Mouse (Mus musculus) midbrain, embryonic 13.5 days (tissue): ENCODE measurements around the gene Nckap1. TPM values are rescaled to one million over a fixed set of nuclear protein-coding genes. Genes with fewer than 3 reads are reported as not detected.

Experiments used
- ATAC-seq: fragments of 200-750 bp; cut with Nextera tagmentation; 2 replicates; pipeline ENCODE4 v1.8.0; 2017; ENCODE audit warnings: mild to moderate bottlenecking, moderate TSS enrichment, moderate library complexity
- H3K27ac ChIP-seq: fragments of 300-500 bp; sonication (generic); 2 replicates; pipeline ENCODE4 v1.5.1; 2015; ENCODE audit warnings: inconsistent platforms, mild to moderate bottlenecking, moderate library complexity
- H3K27me3 ChIP-seq: fragments of 300-500 bp; sonication (generic); 2 replicates; pipeline ENCODE4 v1.6.1; 2015; ENCODE audit warnings: mild to moderate bottlenecking, inconsistent platforms
- H3K36me3 ChIP-seq: fragments of 300-500 bp; sonication (generic); 2 replicates; pipeline ENCODE4 v1.6.1; 2015; ENCODE audit warnings: mild to moderate bottlenecking, inconsistent platforms
- H3K4me1 ChIP-seq: fragments of 300-500 bp; sonication (generic); replicated peaks from 2 replicates; pipeline ENCODE4 v1.6.1; 2015; ENCODE audit warnings: inconsistent platforms
- H3K4me2 ChIP-seq: fragments of 300-500 bp; sonication (generic); replicated peaks from 2 replicates; pipeline ENCODE4 v1.6.1; 2015; ENCODE audit warnings: moderate library complexity, mild to moderate bottlenecking, inconsistent platforms
- H3K4me3 ChIP-seq: fragments of 300-500 bp; sonication (generic); replicated peaks from 2 replicates; pipeline ENCODE4 v1.5.1; 2015; ENCODE audit warnings: mild to moderate bottlenecking, inconsistent platforms
- H3K9ac ChIP-seq: fragments of 300-500 bp; sonication (generic); replicated peaks from 2 replicates; pipeline ENCODE4 v1.6.1; 2015; ENCODE audit warnings: mild to moderate bottlenecking, inconsistent platforms
- H3K9me3 ChIP-seq: fragments of 300-500 bp; sonication (generic); 2 replicates; pipeline ENCODE4 v1.6.1; 2016; ENCODE audit warnings: mild to moderate bottlenecking, inconsistent platforms
- WGBS: fragments of 180-500 bp; shearing (Covaris S2); methylation state at CpG from one replicate; pipeline ENCODE4 v1.1.7; 2015; 5-methylcytosine and 5-hydroxymethylcytosine counted together
- microRNA counts: library from miRNA; unstranded; fragments of <30 nt; microRNA quantifications from one replicate; lab custom pipeline; 2016
- microRNA-seq: library from miRNA; unstranded; fragments of <30 nt; microRNA quantifications from one replicate; pipeline ENCODE4, GENCODE M21; 2016
- polyA plus RNA-seq: library from polyadenylated mRNA; unstranded; fragments of >200 nt; fragmentation: Nextera tagmentation; extraction: Ambion mirVana; gene quantifications from 2 replicates; pipeline ENCODE4 v1.2.1, GENCODE M21; 2015

Nckap1 gene
- polyA plus RNA-seq, 1 experiment from 2014 or later, result 78.9 TPM

DNA sequence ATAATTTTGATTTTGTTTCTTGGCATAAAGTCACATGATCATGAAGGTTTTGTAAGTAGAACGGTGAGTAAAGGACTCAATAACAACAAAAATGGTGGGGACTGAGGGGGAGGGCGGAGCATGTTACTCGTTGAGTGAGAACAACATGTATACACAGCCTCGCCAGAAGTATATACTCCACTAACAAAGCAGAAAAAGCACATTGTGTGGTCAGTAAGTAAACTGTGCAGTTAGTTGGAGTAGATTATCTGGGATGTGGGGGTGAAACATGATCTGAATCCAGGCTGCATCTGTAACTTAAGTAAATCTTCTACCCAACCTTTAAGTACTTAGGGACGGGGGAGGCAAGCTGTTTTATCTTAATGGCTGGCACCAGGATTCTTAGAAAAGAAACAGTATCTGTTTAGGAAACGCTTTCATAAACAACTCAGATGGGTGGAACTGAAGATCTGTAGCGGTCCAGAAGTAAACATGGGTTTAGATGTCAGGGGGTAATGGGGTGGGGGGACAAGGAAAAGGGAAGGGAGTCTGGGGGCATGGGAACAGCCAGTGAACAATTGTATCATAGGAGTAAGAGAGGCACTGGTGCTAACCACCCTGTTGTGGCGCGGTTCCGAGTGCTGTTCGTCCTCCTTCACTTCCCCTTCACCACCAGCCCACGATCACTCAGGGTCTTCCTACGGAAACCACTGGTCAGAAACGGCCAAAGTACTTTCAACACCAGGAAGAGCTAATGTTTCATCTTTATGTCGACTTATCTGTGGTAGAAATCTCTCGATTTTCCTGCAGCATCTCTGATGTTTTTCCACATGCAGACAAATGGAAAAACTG is 115.0 kb downstream of the Nckap1 start:
- no peaks in the 10 kb centered on the region for H3K36me3 ChIP-seq
- no peak for ATAC-seq
- no peak overlapping the region for H3K9ac ChIP-seq
- H3K4me3 ChIP-seq, result no peak overlapping the region
- H3K27ac ChIP-seq, result no peak overlapping the region
- no peak overlapping the region for H3K4me2 ChIP-seq
- H3K9me3 ChIP-seq, result no peaks in the 10 kb centered on the region
- H3K4me1 ChIP-seq, result no peaks in the 10 kb centered on the region
- no peaks in the 10 kb centered on the region for H3K27me3 ChIP-seq
- 93% methylated on average over 16 of the region's 16 CpGs for WGBS

DNA sequence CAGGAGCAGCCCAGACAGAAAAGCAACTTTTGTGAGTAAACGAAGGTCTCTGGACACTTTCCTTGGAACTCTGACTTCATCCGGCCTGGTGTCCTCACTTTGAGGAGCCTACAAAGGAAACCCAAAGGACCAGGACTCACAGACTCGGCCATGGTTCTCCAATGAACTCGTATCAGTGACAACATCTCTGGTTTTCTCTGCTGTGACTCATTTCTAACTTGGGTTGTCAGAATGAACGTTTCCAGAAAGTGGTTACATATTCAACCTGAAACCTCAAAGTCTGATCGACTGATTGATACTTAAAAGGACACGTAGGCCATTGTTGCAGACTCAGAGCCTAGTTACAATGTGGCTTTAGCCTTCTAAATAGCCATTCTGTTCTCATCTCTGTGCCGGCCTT is 119.4 kb downstream of the Nckap1 start:
- Histone ChIP-seq H3K27me3 (no peaks in the 10 kb centered on the region), H3K36me3 (no peaks in the 10 kb centered on the region), H3K9ac (no peak overlapping the region), H3K4me1 (no peaks in the 10 kb centered on the region), H3K9me3 (no peaks in the 10 kb centered on the region), H3K4me2 (no peak overlapping the region), H3K27ac (no peak overlapping the region), H3K4me3 (no peak overlapping the region)
- ATAC-seq, result no peak
- 57% methylated on average over 8 of the region's 8 CpGs for WGBS

MicroRNA genes within 50 kb of the gene (microRNA counts, 519-probe panel; counts per million panel counts)
- microRNA mmu-miR-684 (lab: Ali Mortazavi, UCI), result 110 counts per million, percentile 56 among the panel's probes with 10 or more counts

Small RNA genes lying within 50 kb of the gene (microRNA-seq; reads per million reads assigned to microRNA genes)
- not detected for gene Mir684-1

Other genes starting within 250 kb of the Nckap1 start
- gene Frzb, start 133.8 kb downstream of the Nckap1 start, polyA plus RNA-seq, result 3.2 and 3.5 TPM in 2 replicates
- 17.3 and 17.4 TPM in 2 replicates for gene Dusp19, start 35.7 kb upstream of the Nckap1 start, polyA plus RNA-seq
- 57.5 and 60.5 TPM in 2 replicates for gene Nup35, start 35.9 kb upstream of the Nckap1 start, polyA plus RNA-seq